Mouse (Mus musculus): ENCODE data around the gene Rrn3. TPM values are rescaled to one million over a fixed set of nuclear protein-coding genes. Genes with fewer than 3 reads are reported as not detected.

The Rrn3 gene
- polyA plus RNA-seq, 1 experiment, result 2.7 TPM

DNA sequence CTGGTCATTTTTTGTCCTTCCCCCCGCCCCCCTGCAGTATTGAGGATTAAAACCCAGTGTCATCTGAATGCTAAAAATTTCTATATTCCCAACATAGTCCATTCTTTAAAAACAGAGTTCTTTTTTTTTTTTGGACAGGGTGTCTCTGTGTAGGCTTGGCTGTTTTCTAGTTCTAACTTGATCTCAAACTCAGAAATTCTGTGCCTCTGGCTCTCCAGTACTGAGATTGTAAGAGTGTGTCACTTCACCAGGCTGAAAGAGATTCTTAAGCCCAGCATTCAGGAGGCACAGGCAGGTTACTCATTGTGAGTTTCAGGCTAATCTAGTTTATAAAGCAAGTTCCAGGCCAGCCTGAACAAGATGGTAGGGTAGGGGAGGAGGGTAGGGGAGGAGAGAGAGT, 66.2 kb downstream of the Rrn3 start:
- peaks cover 55% of the 10 kb centered on the region for H3K36me3 ChIP-seq (ENCODE audit: control insufficient read depth, insufficient read depth, low read length)
- TF ChIP-seq CTCF (IDR thresholded peaks at IDR 0.05; ENCODE audit: extremely low read depth, insufficient read length, insufficient replicate concordance, low read depth, low read length) (no peak), POLR2A (IDR thresholded peaks at IDR 0.05; ENCODE audit: low read depth, low read length) (no peak)
- H3K4me1 ChIP-seq (ENCODE audit: control insufficient read depth, insufficient read depth, insufficient read length, low read length), result peaks cover 2% of the 10 kb centered on the region; the same call in 1 of the 2 replicates
- no peak overlapping the region for H3K4me3 ChIP-seq (ENCODE audit: low read depth, low read length)
- WGBS, result 97% methylated on average over 1 of the region's 1 CpGs
- no peak overlapping the region for H3K27ac ChIP-seq (ENCODE audit: insufficient read depth, low read depth, low read length)
- no peaks in the 10 kb centered on the region for H3K27me3 ChIP-seq (ENCODE audit: control insufficient read depth, insufficient read depth, low read length)

DNA sequence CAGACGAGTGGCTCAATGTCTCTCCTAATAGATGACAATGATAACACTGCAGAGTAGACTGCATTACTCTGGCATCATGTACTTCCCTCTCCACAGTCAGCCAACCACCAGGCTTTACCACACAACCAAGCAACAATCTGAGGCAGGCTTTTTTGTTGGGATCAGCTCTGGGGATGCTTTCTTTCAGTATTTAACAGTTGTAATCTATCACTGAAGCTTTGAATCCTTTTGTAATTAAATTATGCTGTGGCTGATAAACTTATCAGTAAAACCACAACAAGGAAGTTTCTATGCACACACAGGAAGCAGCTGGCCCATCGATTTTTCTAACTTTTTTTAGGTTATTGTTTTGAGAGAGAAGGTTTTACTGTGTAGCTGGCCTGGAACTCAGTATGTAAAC, 67.8 kb downstream of the Rrn3 start:
- Histone ChIP-seq H3K27me3 (ENCODE audit: control insufficient read depth, insufficient read depth, low read length) (no peaks in the 10 kb centered on the region), H3K27ac (ENCODE audit: insufficient read depth, low read depth, low read length) (no peak overlapping the region), H3K4me3 (ENCODE audit: low read depth, low read length) (no peak overlapping the region), H3K4me1 (ENCODE audit: control insufficient read depth, insufficient read depth, insufficient read length, low read length) (peaks cover 2% of the 10 kb centered on the region; the same call in 1 of the 2 replicates), H3K36me3 (ENCODE audit: control insufficient read depth, insufficient read depth, low read length) (peaks cover 50% of the 10 kb centered on the region)
- WGBS, result 23% methylated on average over 2 of the region's 2 CpGs
- no peak for TF ChIP-seq CTCF (IDR thresholded peaks at IDR 0.05; ENCODE audit: extremely low read depth, insufficient read length, insufficient replicate concordance, low read depth, low read length)
- TF ChIP-seq POLR2A (IDR thresholded peaks at IDR 0.05; ENCODE audit: low read depth, low read length), result no peak

DNA sequence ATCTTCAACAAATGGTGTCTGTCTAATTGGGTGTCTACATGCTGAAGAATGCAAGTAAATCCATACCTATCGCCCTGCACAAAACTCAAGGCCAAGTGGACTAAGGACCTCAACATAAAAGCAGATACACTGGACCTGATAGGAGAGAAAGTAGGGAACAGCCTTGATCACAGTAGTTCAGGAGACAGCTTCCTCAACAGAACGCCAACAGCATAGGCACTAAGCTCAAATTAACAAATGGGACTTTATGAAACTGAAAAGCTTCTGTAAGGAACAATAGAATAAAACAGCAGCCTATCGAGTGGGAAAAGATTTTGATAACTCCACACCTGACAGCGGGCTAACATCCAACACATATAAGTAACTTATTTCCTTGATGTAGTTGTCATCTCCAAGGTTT, 70.9 kb downstream of the Rrn3 start:
- no peak overlapping the region for H3K27ac ChIP-seq (ENCODE audit: insufficient read depth, low read depth, low read length)
- H3K27me3 ChIP-seq (ENCODE audit: control insufficient read depth, insufficient read depth, low read length), result no peaks in the 10 kb centered on the region
- H3K36me3 ChIP-seq (ENCODE audit: control insufficient read depth, insufficient read depth, low read length), result peaks cover 40% of the 10 kb centered on the region
- no peak overlapping the region for H3K4me3 ChIP-seq (ENCODE audit: low read depth, low read length)
- 79% methylated on average over 4 of the region's 4 CpGs for WGBS
- TF ChIP-seq POLR2A (IDR thresholded peaks at IDR 0.05; ENCODE audit: low read depth, low read length) (no peak), CTCF (IDR thresholded peaks at IDR 0.05; ENCODE audit: extremely low read depth, insufficient read length, insufficient replicate concordance, low read depth, low read length) (no peak)
- peaks cover 2% of the 10 kb centered on the region; the same call in 1 of the 2 replicates for H3K4me1 ChIP-seq (ENCODE audit: control insufficient read depth, insufficient read depth, insufficient read length, low read length)

DNA sequence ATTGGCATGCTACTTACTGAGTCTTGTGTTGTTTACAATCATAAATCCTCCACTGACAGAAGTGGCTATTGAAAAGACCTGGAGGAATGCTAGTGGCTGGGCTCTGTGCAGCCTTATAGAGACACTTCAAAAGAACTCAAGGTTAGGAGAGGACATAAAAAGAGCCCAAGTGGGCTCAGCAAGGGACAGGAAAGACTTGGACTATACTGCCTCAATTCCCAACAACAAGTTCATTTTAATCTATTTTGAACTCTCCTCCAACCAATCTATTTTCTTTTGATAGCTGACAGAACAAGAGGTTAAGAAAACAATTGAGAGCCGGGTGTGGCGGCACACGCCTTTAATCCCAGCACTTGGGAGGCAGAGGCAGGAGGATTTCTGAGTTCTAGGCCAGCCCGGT, 73.4 kb downstream of the Rrn3 start:
- TF ChIP-seq CTCF (IDR thresholded peaks at IDR 0.05; ENCODE audit: extremely low read depth, insufficient read length, insufficient replicate concordance, low read depth, low read length) (no peak), POLR2A (IDR thresholded peaks at IDR 0.05; ENCODE audit: low read depth, low read length) (no peak)
- WGBS, result 92% methylated on average over 4 of the region's 4 CpGs
- no peak overlapping the region for H3K27ac ChIP-seq (ENCODE audit: insufficient read depth, low read depth, low read length)
- H3K27me3 ChIP-seq (ENCODE audit: control insufficient read depth, insufficient read depth, low read length), result no peaks in the 10 kb centered on the region
- peaks cover 41% of the 10 kb centered on the region for H3K36me3 ChIP-seq (ENCODE audit: control insufficient read depth, insufficient read depth, low read length)
- H3K4me3 ChIP-seq (ENCODE audit: low read depth, low read length), result no peak overlapping the region
- peaks cover 2% of the 10 kb centered on the region; the same call in 1 of the 2 replicates for H3K4me1 ChIP-seq (ENCODE audit: control insufficient read depth, insufficient read depth, insufficient read length, low read length)

Other genes with a start within 250 kb of the Rrn3 start
- gene Parn, start 112.5 kb upstream of the Rrn3 start, polyA plus RNA-seq (2012; rRNA removed), result 3.8 and 9.5 TPM in 2 replicates
- 6.2 and 12.8 TPM in 2 replicates for gene Bfar, start 108.8 kb upstream of the Rrn3 start, polyA plus RNA-seq (2012; rRNA removed)
- gene 3110001I22Rik, start 108.8 kb upstream of the Rrn3 start, polyA plus RNA-seq (2012; rRNA removed), result 0.46 and 1.2 TPM in 2 replicates
- gene Pla2g10, start 49.7 kb upstream of the Rrn3 start, polyA plus RNA-seq (2012; rRNA removed), result 9.5 and 21.3 TPM in 2 replicates
- gene Ntan1, start 38.1 kb downstream of the Rrn3 start, polyA plus RNA-seq (2012; rRNA removed), result 23.0 and 45.9 TPM in 2 replicates
- 76.7 and 137 TPM in 2 replicates for gene Pdxdc1, start 122.4 kb downstream of the Rrn3 start, polyA plus RNA-seq (2012; rRNA removed)
- gene Mpv17l, start 122.5 kb downstream of the Rrn3 start, polyA plus RNA-seq (2012; rRNA removed), result 2.7 and 4.7 TPM in 2 replicates
- 0.14 and 0.35 TPM in 2 replicates for gene 2900011O08Rik, start 205.9 kb downstream of the Rrn3 start, polyA plus RNA-seq (2012; rRNA removed)
- not detected in 2 replicates for gene Ifitm7, start 206.2 kb downstream of the Rrn3 start, polyA plus RNA-seq (2012; rRNA removed)